Comparison of ENCODE assay signal across 11 mouse cellular contexts in the genomic region with DNA sequence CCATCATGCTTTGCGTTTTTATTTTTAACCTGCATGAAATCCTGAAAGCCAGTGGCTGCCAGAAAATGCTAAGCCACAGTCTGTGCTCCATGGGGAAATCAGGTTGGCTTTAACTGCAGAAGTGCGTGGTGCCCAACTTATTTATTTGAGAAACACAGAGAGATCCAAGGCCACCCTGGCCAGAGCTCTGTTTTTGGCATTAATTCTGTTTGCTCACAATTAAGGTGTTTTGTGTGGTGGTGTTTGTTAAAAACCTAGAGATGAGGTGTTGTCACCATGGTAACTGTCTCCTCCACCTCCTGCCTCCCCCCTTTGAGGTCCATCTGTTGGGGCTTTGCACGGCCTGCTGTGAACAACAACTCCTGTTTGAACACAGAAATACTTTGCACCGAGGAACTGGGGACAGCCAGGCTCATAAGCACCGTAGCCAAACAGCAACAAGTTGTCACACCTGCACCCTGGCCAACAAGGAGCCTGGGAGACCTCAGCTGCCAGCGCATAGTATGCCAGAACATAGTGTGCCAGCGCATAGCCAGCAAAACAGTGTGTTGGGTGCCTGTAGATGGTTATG. TPM values are rescaled to one million over a fixed set of nuclear protein-coding genes. Genes with fewer than 3 reads are reported as not detected.
DNase-seq lines count a peak whose midpoint lies in the region.
"Had no signal": no experiment of that assay in that cellular context is flagged by ENCODE, and none has a peak within 500 bp of the region (broad histone marks: within the 10 kb centered on the region; RNA-seq: fewer than 3 reads in every experiment).

No protein-coding gene starts in this region.

- intact Hi-C loops in left cerebral cortex, postnatal 4 days (cut with DNase I): no loop called here

- peak; percentile 39 for DNase-seq in cerebellum, adult 11 months
- DNase-seq in cerebellum, adult 8-10 months: peak; percentile 43
- DNase-seq in layer of hippocampus, adult 11-12 months (ENCODE audit: low spot score): peak; percentile 75
- DNase-seq in left cerebral cortex, postnatal 4 days: peak; percentile 47
- no peak for DNase-seq in spleen, adult 12 weeks (ENCODE audit: low spot score)
- no peak for DNase-seq in liver
- DNase-seq in spleen, adult 18-20 months: no peak
- DNase-seq: gastrocnemius, postnatal 25 days; kidney, adult 9 months; thymus, adult 18-20 months had no signal

RNA-seq across cellular contexts. Expression of a gene that starts 35.9 kb away (rescaled TPM):
- 1 to 10 TPM; 3.5 to 4.4 TPM for total RNA-seq in left cerebral cortex, postnatal 4 days (2021)
- total RNA-seq: neutrophil, adult 5-6 weeks had no signal

Comparison
In these comparisons a context has a peak if more than half of its experiments do, and no peak if none do; other contexts are left out.
1. DNase-seq: peak in cerebellum, adult 11 months (single experiment), cerebellum, adult 8-10 months (single experiment), layer of hippocampus, adult 11-12 months (single experiment) and left cerebral cortex, postnatal 4 days (single experiment); none in spleen, adult 12 weeks (single experiment), liver (single experiment) and spleen, adult 18-20 months (0 of 2).